Mouse (Mus musculus) kidney, adult 2 months (tissue): Measurements from ENCODE around the gene Anpep.

Experiments
- CTCF ChIP-seq: fragments of 200-500 bp; conservative IDR thresholded peaks from 2 replicates; pipeline ENCODE4 v1.5.1; 2011; ENCODE audit warnings: low read depth, mild to moderate bottlenecking, control low read depth, low read length, moderate library complexity, mixed read lengths; ENCODE audit not compliant: insufficient read depth, insufficient read length
- POLR2A ChIP-seq: fragments of 200-500 bp; IDR thresholded peaks from one replicate; pipeline ENCODE4 v1.6.1; 2011; ENCODE audit warnings: low read depth, low read length, control low read depth

DNA sequence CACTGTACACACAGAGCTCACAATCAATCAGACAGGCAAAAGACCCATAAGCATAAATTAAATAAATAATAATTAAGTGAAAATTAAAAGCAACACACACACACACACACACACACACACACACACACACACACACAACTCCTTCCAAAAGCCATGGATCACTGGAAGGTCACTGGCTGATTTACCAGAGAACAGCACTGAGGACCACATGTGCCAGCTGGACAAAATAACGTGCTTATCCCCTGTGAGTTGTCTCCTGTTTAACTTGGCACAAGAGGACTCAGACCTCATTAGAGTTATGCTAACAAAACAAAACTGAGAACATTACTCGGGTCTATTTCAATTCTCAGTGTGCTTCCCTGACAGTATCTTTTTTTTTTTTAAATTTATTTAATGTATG is 46.5 kb upstream of the Anpep start:
- no peak for TF ChIP-seq CTCF
- TF ChIP-seq POLR2A: no peak
